Mouse (Mus musculus) ES-Bruce4 (cell line): ENCODE measurements around the gene Lrmda. TPM values are rescaled to one million over a fixed set of nuclear protein-coding genes. Genes with fewer than 3 reads are reported as not detected.

Experiments used
- H3K27ac ChIP-seq: 2 replicates; pipeline ENCODE4 v1.5.1; 2012; ENCODE audit warnings: low read length, inconsistent platforms; ENCODE audit not compliant: insufficient read depth
- H3K27me3 ChIP-seq: 2 replicates; pipeline ENCODE4 v1.6.1; 2012; ENCODE audit warnings: mild to moderate bottlenecking, low read length, inconsistent platforms; ENCODE audit not compliant: control insufficient read depth, poor library complexity, insufficient read depth, severe bottlenecking
- H3K36me3 ChIP-seq: 2 replicates; pipeline ENCODE4 v1.6.1; 2012; ENCODE audit warnings: inconsistent platforms, mild to moderate bottlenecking, low read length, moderate library complexity; ENCODE audit not compliant: control insufficient read depth, poor library complexity, insufficient read depth, severe bottlenecking
- H3K4me1 ChIP-seq: one replicate; pipeline ENCODE4 v1.8.1; 2011; ENCODE audit warnings: low read length; ENCODE audit not compliant: control insufficient read depth, insufficient read depth
- H3K4me3 ChIP-seq: 2 replicates; pipeline ENCODE4 v1.5.1; 2011; ENCODE audit warnings: low read depth, mild to moderate bottlenecking, low read length
- H3K9ac ChIP-seq: 2 replicates; pipeline ENCODE4 v1.6.1; 2012; ENCODE audit warnings: low read depth, mild to moderate bottlenecking, inconsistent platforms; ENCODE audit not compliant: poor library complexity, severe bottlenecking
- H3K9me3 ChIP-seq: replicated peaks from 2 replicates; pipeline ENCODE4 v1.6.1; 2012; ENCODE audit warnings: mild to moderate bottlenecking, low read length, inconsistent platforms; ENCODE audit not compliant: control insufficient read depth, poor library complexity, insufficient read depth, severe bottlenecking
- CTCF ChIP-seq: IDR thresholded peaks from one replicate; pipeline ENCODE4 v1.8.1; 2011; ENCODE audit warnings: low read depth, low read length
- EP300 ChIP-seq: IDR thresholded peaks from 2 replicates; pipeline ENCODE4 v1.6.1; 2011; ENCODE audit warnings: low read depth, low read length; ENCODE audit not compliant: insufficient read depth
- POLR2A ChIP-seq: IDR thresholded peaks from one replicate; pipeline ENCODE4 v1.8.1; 2011; ENCODE audit warnings: low read length; ENCODE audit not compliant: insufficient read depth
- polyA plus RNA-seq: library from polyadenylated mRNA; stranded (reverse); fragments of >200 nt; gene quantifications from 2 replicates; pipeline ENCODE4 v1.2.4, GENCODE M21; 2011; ENCODE audit warnings: low read depth; ENCODE audit not compliant: missing spikeins, insufficient read depth, insufficient read length

The Lrmda gene
- polyA plus RNA-seq, 1 experiment: not detected

- Histone ChIP-seq H3K9me3 (no peaks in the 10 kb centered on the region), H3K4me1 (no peaks in the 10 kb centered on the region), H3K4me3 (no peak overlapping the region), H3K27me3 (peaks cover 51% of the 10 kb centered on the region), H3K9ac (no peak overlapping the region), H3K36me3 (no peaks in the 10 kb centered on the region), H3K27ac (no peak overlapping the region)
- no peak for TF ChIP-seq CTCF
- TF ChIP-seq EP300: no peak
- TF ChIP-seq POLR2A: no peak
Observed at GRCm38 (mm10) chr14:21991856-21992255, 27.7 kb upstream of the Lrmda start.

DNA sequence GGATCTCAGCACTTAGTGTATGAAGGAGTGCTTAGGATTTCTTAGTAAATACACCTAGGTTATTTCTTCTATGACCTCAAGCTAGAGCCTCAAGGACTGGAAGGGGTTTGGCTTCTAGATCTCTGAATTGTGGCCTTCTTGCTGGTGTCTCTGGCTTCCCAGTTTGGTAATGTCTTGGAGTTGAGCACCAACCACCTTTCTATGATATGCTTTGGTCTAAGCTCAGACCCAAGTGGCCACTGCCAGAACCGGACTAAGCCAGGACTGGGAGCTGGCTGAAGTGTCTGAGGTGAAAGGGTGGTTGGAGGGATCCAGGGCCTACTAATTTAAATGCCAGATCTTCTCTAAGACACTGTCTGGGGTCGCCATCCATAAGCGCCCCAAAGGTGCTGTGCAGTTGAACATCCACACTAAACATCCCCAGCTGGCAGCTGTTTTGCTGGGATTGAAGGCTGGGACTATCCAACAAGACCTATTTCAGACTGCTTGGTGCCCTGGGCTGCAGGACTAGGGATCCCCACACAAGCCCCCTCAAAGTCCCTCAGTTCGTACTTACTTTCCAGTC, 27.1 kb upstream of the Lrmda start:
- no peak overlapping the region for H3K4me3 ChIP-seq
- H3K9ac ChIP-seq: no peak overlapping the region
- no peaks in the 10 kb centered on the region for H3K4me1 ChIP-seq
- no peak overlapping the region for H3K27ac ChIP-seq
- TF ChIP-seq CTCF (no peak), POLR2A (no peak), EP300 (no peak)
- no peaks in the 10 kb centered on the region for H3K9me3 ChIP-seq
- peaks cover 46% of the 10 kb centered on the region for H3K27me3 ChIP-seq
- H3K36me3 ChIP-seq: no peaks in the 10 kb centered on the region

DNA sequence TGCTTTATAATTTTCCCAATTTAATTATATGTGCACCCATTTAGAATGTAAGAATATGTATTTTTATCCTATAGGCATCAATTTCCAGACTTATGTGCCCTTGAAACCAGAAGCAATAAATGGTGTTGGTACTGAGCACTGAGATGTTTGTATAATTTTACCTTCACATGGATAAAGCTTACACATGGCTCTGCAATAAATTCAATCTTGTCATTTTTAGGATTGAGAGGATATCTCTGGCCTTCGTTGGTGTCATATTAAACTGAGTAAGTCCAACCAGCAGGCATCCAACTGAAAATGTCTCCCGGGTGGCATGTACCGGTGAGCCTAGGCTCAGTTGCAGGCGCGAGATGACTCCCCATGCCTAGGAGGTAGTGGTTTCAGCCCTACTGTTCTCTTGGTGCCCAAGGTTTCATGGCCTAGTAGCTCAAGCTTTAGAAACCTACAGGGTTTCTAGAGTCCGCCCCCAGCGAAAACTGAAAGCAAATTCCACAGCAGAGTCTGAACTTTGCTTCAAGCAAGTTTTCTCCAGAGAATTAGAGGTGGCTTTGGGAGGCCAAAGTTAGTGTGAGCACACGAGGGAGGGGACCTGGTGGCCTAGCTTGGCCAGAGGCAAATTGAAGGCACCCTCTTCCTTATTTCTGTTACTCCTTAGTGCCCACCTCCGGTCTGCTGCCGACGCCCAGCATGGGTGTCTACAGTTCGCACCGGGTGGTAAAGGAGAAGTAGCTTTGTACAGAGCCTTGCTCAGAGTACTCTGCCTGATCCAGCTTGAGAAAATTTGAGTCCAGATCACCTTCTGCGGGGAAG, 26.1 kb upstream of the Lrmda start:
- TF ChIP-seq EP300: no peak
- Histone ChIP-seq H3K36me3 (no peaks in the 10 kb centered on the region), H3K9ac (no peak overlapping the region), H3K27ac (no peak overlapping the region), H3K4me1 (no peaks in the 10 kb centered on the region), H3K9me3 (no peaks in the 10 kb centered on the region), H3K27me3 (peaks cover 39% of the 10 kb centered on the region), H3K4me3 (no peak overlapping the region)

DNA sequence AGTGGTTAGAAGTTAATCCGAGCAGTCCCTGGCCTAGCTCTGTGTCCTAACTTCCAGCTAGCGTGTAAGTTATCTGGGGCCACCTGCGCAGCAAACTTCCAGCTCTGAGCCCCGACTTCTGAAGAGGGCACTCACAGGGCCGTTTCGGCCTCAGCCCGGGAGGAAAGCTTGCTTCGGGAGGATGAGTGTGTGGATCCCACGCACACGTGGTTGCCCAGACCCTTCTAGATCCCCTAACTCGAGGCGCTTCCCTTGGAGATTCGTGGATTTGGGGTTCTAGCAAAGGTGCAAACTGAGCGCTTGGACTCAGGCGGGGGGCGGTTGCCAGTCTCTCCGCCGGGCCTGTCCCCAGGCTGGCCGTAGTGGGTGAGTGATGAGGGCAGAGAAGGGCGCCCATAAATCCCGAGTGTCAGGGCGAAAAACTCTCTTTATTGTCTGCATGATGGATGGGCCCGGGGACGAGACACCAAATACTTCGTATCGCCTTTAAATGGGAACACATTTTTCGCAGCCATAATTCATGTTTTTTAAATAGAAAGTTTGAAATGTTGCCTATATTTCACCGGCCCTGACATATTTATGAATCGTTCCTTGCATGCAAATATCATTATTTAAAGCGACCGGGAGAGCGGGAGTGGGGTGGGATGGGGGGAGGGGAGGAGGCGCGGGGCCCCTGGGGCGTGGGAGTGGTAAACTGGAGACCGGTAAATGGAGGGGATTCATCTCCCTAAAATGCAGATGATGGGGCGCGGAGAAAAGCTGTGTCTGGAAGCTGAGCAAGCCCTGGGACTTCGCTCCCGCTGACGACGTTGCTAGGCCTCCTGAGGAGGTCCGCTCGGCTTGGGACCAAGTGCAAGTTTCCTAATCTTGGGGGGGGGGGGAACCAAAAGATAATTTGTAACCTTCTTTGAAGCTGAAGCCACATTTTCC, 25.2 kb upstream of the Lrmda start:
- H3K36me3 ChIP-seq: no peaks in the 10 kb centered on the region
- no peaks in the 10 kb centered on the region for H3K4me1 ChIP-seq
- H3K4me3 ChIP-seq: no peak overlapping the region
- H3K9ac ChIP-seq: no peak overlapping the region
- H3K27me3 ChIP-seq: peaks cover 33% of the 10 kb centered on the region
- H3K27ac ChIP-seq: no peak overlapping the region
- no peak for TF ChIP-seq CTCF
- H3K9me3 ChIP-seq: no peaks in the 10 kb centered on the region

GRCm38 (mm10) chr14:21995031-21995754, 24.3 kb upstream of the Lrmda start:
- H3K36me3 ChIP-seq: no peaks in the 10 kb centered on the region
- H3K9me3 ChIP-seq: no peaks in the 10 kb centered on the region
- H3K27me3 ChIP-seq: peaks cover 28% of the 10 kb centered on the region
- peak overlapping the region; percentile 64 for H3K4me3 ChIP-seq
- no peak overlapping the region for H3K27ac ChIP-seq
- TF ChIP-seq CTCF: no peak
- H3K4me1 ChIP-seq: no peaks in the 10 kb centered on the region
- H3K9ac ChIP-seq: peak overlapping the region; percentile 26
